ENCODE assay signal across 8 mouse cellular contexts in genomic region chr2:121008664-121009007, GRCm38 (mm10). TPM values are rescaled to one million over a fixed set of nuclear protein-coding genes. Genes with fewer than 3 reads are reported as not detected.
A peak's percentile ranks its signal among the peaks of the same experiment; 100 is the strongest.
DNase-seq lines count a peak whose midpoint lies in the region; ATAC-seq and TF ChIP-seq lines count a peak whose summit lies in the region.

No protein-coding gene starts in this region.

- H3K9me3 ChIP-seq in heart, embryonic 14.5 days (ENCODE audit: control insufficient read depth, low read length) = no peaks in the 10 kb centered on the region
- H3K9me3 ChIP-seq in MEL (replicated peaks; ENCODE audit: insufficient read depth, low read length) = no peaks in the 10 kb centered on the region

- no peak for TF ChIP-seq CTCF in MEL (IDR thresholded peaks at IDR 0.05 in 2 of 3, conservative IDR thresholded peaks at IDR 0.05 in 1 of 3; ENCODE audit: control insufficient read depth in 1 of 3, insufficient read depth in 1 of 3, low read depth in 2 of 3, low read length in 3 of 3, poor library complexity in 1 of 3, severe bottlenecking in 1 of 3)

- no peak for TF ChIP-seq EP300 in MEL (IDR thresholded peaks at IDR 0.05; ENCODE audit: low read depth in 1 of 2, low read length in 2 of 2)

- no peak for TF ChIP-seq RAD21 in MEL (IDR thresholded peaks at IDR 0.05; ENCODE audit: low read depth, low read length)

- H3K36me3 ChIP-seq in heart, embryonic 14.5 days (ENCODE audit: control insufficient read depth, insufficient read depth, low read length) = peaks cover 24% of the 10 kb centered on the region
- H3K36me3 ChIP-seq in MEL (ENCODE audit: control insufficient read depth in 1 of 2, insufficient read depth in 2 of 2, low read length in 2 of 2) (peaks cover 0 to 6% of the 10 kb centered on the region in 2 experiments; a peak in 2 of 4 replicates), macrophage (ENCODE audit: inconsistent target) (peaks cover 20% of the 10 kb centered on the region; the same call in 1 of the 2 replicates)

- H3K4me1 ChIP-seq in heart, embryonic 14.5 days (ENCODE audit: control insufficient read depth in 2 of 2, insufficient read depth in 2 of 2, low read length in 2 of 2) = peaks cover 2 to 5% of the 10 kb centered on the region in 2 experiments
- H3K4me1 ChIP-seq in MEL (ENCODE audit: control insufficient read depth in 1 of 2, insufficient read depth in 2 of 2, low read length in 2 of 2) = peaks cover 0 to 3% of the 10 kb centered on the region in 2 experiments; a peak in 2 of 4 replicates

- peak overlapping the region; percentile 80 for H3K9ac ChIP-seq in heart, embryonic 14.5 days (ENCODE audit: low read length)
- peak overlapping the region; percentile 84 for H3K9ac ChIP-seq in MEL (ENCODE audit: control insufficient read depth, low read depth, low read length, poor library complexity, severe bottlenecking)

- H3K4me3 ChIP-seq in heart, embryonic 14.5 days (ENCODE audit: control insufficient read depth in 1 of 2, insufficient read depth in 1 of 2, low read depth in 1 of 2, low read length in 2 of 2) = peak overlapping the region; percentile 89 to 90
- H3K4me3 ChIP-seq in MEL (ENCODE audit: control insufficient read depth in 1 of 2, insufficient read depth in 1 of 2, low read depth in 2 of 2, low read length in 2 of 2) (peak overlapping the region; percentile 97 to 98), macrophage (ENCODE audit: inconsistent target) (peak overlapping the region; percentile 98)

- ATAC-seq in heart, embryonic 14.5 days (ENCODE audit: insufficient number of reproducible peaks, insufficient read depth, low FRiP score, low read depth) = no peak
- peak; percentile 5; the same call in 1 of the 2 replicates for ATAC-seq in granulocyte monocyte progenitor cell, adult 5-6 weeks (replicated peaks; ENCODE audit: poor library complexity, severe bottlenecking)

- peak overlapping the region in 1 of 2 experiments; percentile 17; a peak in 1 of 4 replicates for H3K27ac ChIP-seq in heart, embryonic 14.5 days (replicated peaks in 1 of 2; ENCODE audit: control insufficient read depth in 1 of 2, insufficient read depth in 1 of 2, low read depth in 2 of 2, low read length in 2 of 2)
- no peak overlapping the region for H3K27ac ChIP-seq in MEL (ENCODE audit: control insufficient read depth, low read depth, low read length)
- no peak overlapping the region; the same call in 1 of the 2 replicates for H3K27ac ChIP-seq in macrophage

- no peak for TF ChIP-seq POLR2A in MEL (IDR thresholded peaks at IDR 0.05; ENCODE audit: control insufficient read depth in 1 of 2, insufficient read depth in 1 of 2, low read depth in 1 of 2, low read length in 2 of 2, poor library complexity in 1 of 2)

- intact Hi-C loops in heart, postnatal 10 days (cut with DNase I) = loop anchor here (5.0 kb wide), 1 partner anchor 36 kb away; the partner anchor contains the start of gene Ubr1

- H3K27me3 ChIP-seq in heart, embryonic 14.5 days (ENCODE audit: control insufficient read depth, insufficient read depth, low read length) = no peaks in the 10 kb centered on the region
- no peaks in the 10 kb centered on the region for H3K27me3 ChIP-seq in MEL (ENCODE audit: control insufficient read depth in 1 of 2, insufficient read depth in 2 of 2, low read length in 2 of 2)

- no peak for DNase-seq in heart, postnatal 10 days
- DNase-seq in MEL (ENCODE audit: low read depth, low spot score) = no peak
- no peak for DNase-seq in cerebellum, adult 9-10 months
- no peak for DNase-seq in adrenal gland, adult (ENCODE audit: inconsistent age in 2 of 2, low spot score in 1 of 2)
- DNase-seq in ovary, adult 18-20 months (ENCODE audit: low spot score) = no peak

- 1% methylated on average over 12 of the region's 12 CpGs for WGBS in heart, embryonic 14.5 days
- WGBS in macrophage (ENCODE audit: missing documents) = 0% methylated on average over 12 of the region's 12 CpGs

- H3K79me2 ChIP-seq in MEL (ENCODE audit: control insufficient read depth, insufficient read depth, low read length, poor library complexity) (peaks cover 4% of the 10 kb centered on the region), macrophage (ENCODE audit: inconsistent target) (peaks cover 9% of the 10 kb centered on the region; the same call in 1 of the 2 replicates)

- H3K4me2 ChIP-seq in heart, embryonic 14.5 days (ENCODE audit: low read length) = peak overlapping the region; percentile 76

TF ChIP-seq in MEL, 35 proteins besides CTCF, POLR2A, EP300 and RAD21 (continues in another document):
- TF ChIP-seq RCOR1 (IDR thresholded peaks at IDR 0.05; ENCODE audit: low read depth, low read length) = no peak
- no peak for TF ChIP-seq KAT2A (conservative IDR thresholded peaks at IDR 0.05; ENCODE audit: low read depth, low read length)
- TF ChIP-seq BHLHE40 (IDR thresholded peaks at IDR 0.05; ENCODE audit: borderline replicate concordance, low read depth, low read length) = no peak
- TF ChIP-seq CHD1 (IDR thresholded peaks at IDR 0.05; ENCODE audit: low read depth, low read length) = no peak
- TF ChIP-seq ZNF384 (IDR thresholded peaks at IDR 0.05; ENCODE audit: low read depth, low read length) = no peak
- TF ChIP-seq ZMIZ1 (IDR thresholded peaks at IDR 0.05; ENCODE audit: low read depth, low read length) = no peak
- no peak for TF ChIP-seq ETS1 (IDR thresholded peaks at IDR 0.05; ENCODE audit: low read depth, low read length)
- TF ChIP-seq POLR2AphosphoS2 (IDR thresholded peaks at IDR 0.05; ENCODE audit: low read length) = no peak
- TF ChIP-seq ELF1 (IDR thresholded peaks at IDR 0.05; ENCODE audit: low read depth, low read length) = no peak
- TF ChIP-seq GATA1 (IDR thresholded peaks at IDR 0.05; ENCODE audit: low read depth, low read length) = no peak
- no peak for TF ChIP-seq NELFE (IDR thresholded peaks at IDR 0.05; ENCODE audit: low read depth, low read length)
- no peak for TF ChIP-seq MEF2A (IDR thresholded peaks at IDR 0.05; ENCODE audit: extremely low read depth, insufficient replicate concordance, low read depth, low read length, poor library complexity, severe bottlenecking)
- TF ChIP-seq MAZ (IDR thresholded peaks at IDR 0.05; ENCODE audit: low read depth, low read length) = no peak

RNA-seq across cellular contexts. Expression of gene Ccndbp1, which starts 0.4 kb away (rescaled TPM):
- polyA plus RNA-seq in heart, embryonic 14.5 days (2014; fragmentation: Nextera tagmentation; extraction: Ambion mirVana) = 43.7 and 46.9 TPM in 2 replicates
- total RNA-seq in heart, postnatal 10 days (2021) = 10 to 100 TPM; 28.4 to 31.7 TPM
- 24.6 and 25.7 TPM in 2 replicates for total RNA-seq in MEL (2012; rRNA removed)
- polyA plus RNA-seq in MEL (2012; ENCODE audit: insufficient read depth in 1 of 2, insufficient read length in 2 of 2, low read depth in 1 of 2, low replicate concordance in 2 of 2, missing spikeins in 1 of 2) (100 to 1,000 TPM in 1 of 2 experiments, 10 to 100 TPM in 1; 26.1 to 250 TPM), macrophage (2018) (34.5 to 42.7 TPM (median 39.1 TPM) in 3 replicates)
- total RNA-seq in granulocyte monocyte progenitor cell, adult 5-6 weeks (2014; fragmentation: Nextera tagmentation) = 27.0 and 35.7 TPM in 2 replicates
- total RNA-seq in granulocyte monocyte progenitor cell, adult 5-6 weeks (2017) = 30.5 and 40.2 TPM in 2 replicates
- 10 to 100 TPM in 24 of 26 experiments, 1 to 10 TPM in 2; 8.6 to 58.5 (median 36.3) TPM for total RNA-seq in macrophage (2018; cell fraction: chromatin; rRNA removed)
- total RNA-seq in macrophage (2018; cell fraction: cytosol; rRNA removed) = 10 to 100 TPM; 28.4 to 41.1 (median 32.7) TPM
- total RNA-seq in macrophage (2018; cell fraction: nucleus; rRNA removed) = 10 to 100 TPM in 25 of 26 experiments, 1 to 10 TPM in 1; 9.5 to 53.5 (median 24.8) TPM

RNA-seq across cellular contexts. Expression of gene Epb42, which starts 28.2 kb away (rescaled TPM):
- polyA plus RNA-seq in heart, embryonic 14.5 days (2014; fragmentation: Nextera tagmentation; extraction: Ambion mirVana) = 1.1 and 2.2 TPM in 2 replicates
- total RNA-seq in heart, postnatal 10 days (2021) = under 1 TPM; 0.47 to 0.93 TPM
- total RNA-seq in MEL (2012; rRNA removed) = 0.69 and 2.9 TPM in 2 replicates
- polyA plus RNA-seq in MEL (2012; ENCODE audit: insufficient read depth in 1 of 2, insufficient read length in 2 of 2, low read depth in 1 of 2, low replicate concordance in 2 of 2, missing spikeins in 1 of 2) (1 to 10 TPM in 1 of 2 experiments, not detected in 1; 2.3 TPM), macrophage (2018) (not detected in 3 replicates)
- total RNA-seq in granulocyte monocyte progenitor cell, adult 5-6 weeks (2014; fragmentation: Nextera tagmentation) = not detected in 2 replicates
- not detected in 2 replicates for total RNA-seq in granulocyte monocyte progenitor cell, adult 5-6 weeks (2017)
- not detected for total RNA-seq in macrophage (2018; cell fraction: chromatin; rRNA removed)
- total RNA-seq in macrophage (2018; cell fraction: cytosol; rRNA removed) = not detected
- not detected for total RNA-seq in macrophage (2018; cell fraction: nucleus; rRNA removed)

RNA-seq across cellular contexts. Expression of gene Tmem62, which starts 31.8 kb away (rescaled TPM):
- polyA plus RNA-seq in heart, embryonic 14.5 days (2014; fragmentation: Nextera tagmentation; extraction: Ambion mirVana) = 2.1 and 3.9 TPM in 2 replicates
- total RNA-seq in heart, postnatal 10 days (2021) = 1 to 10 TPM; 3.3 to 5.0 TPM
- 1.8 and 2.0 TPM in 2 replicates for total RNA-seq in MEL (2012; rRNA removed)
- 1 to 10 TPM in 1 of 2 experiments, not detected in 1; 2.9 TPM for polyA plus RNA-seq in MEL (2012; ENCODE audit: insufficient read depth in 1 of 2, insufficient read length in 2 of 2, low read depth in 1 of 2, low replicate concordance in 2 of 2, missing spikeins in 1 of 2)
- total RNA-seq in granulocyte monocyte progenitor cell, adult 5-6 weeks (2014; fragmentation: Nextera tagmentation) = 5.1 and 6.5 TPM in 2 replicates
- 11.0 and 18.7 TPM in 2 replicates for total RNA-seq in granulocyte monocyte progenitor cell, adult 5-6 weeks (2017)
- 10 to 100 TPM in 16 of 26 experiments, 1 to 10 TPM in 10; 2.0 to 72.9 (median 15.9) TPM for total RNA-seq in macrophage (2018; cell fraction: chromatin; rRNA removed)
- total RNA-seq in macrophage (2018; cell fraction: cytosol; rRNA removed) = 10 to 100 TPM in 7 of 26 experiments, 1 to 10 TPM in 19; 5.2 to 15.1 (median 8.4) TPM
- total RNA-seq in macrophage (2018; cell fraction: nucleus; rRNA removed) = 10 to 100 TPM in 16 of 26 experiments, 1 to 10 TPM in 10; 2.4 to 22.7 (median 10.5) TPM
- 9.6 to 11.4 TPM (median 10.7 TPM) in 3 replicates for polyA plus RNA-seq in macrophage (2018)

RNA-seq across cellular contexts. Expression of gene Ubr1, which starts 38.1 kb away (rescaled TPM):
- polyA plus RNA-seq in heart, embryonic 14.5 days (2014; fragmentation: Nextera tagmentation; extraction: Ambion mirVana) = 19.7 and 24.4 TPM in 2 replicates
- total RNA-seq in heart, postnatal 10 days (2021) = 10 to 100 TPM; 25.9 to 31.9 TPM
- total RNA-seq in MEL (2012; rRNA removed) = 11.4 and 12.8 TPM in 2 replicates
- polyA plus RNA-seq in MEL (2012; ENCODE audit: insufficient read depth in 1 of 2, insufficient read length in 2 of 2, low read depth in 1 of 2, low replicate concordance in 2 of 2, missing spikeins in 1 of 2) = 10 to 100 TPM in 1 of 2 experiments, not detected in 1; 27.8 TPM
- 26.0 and 29.1 TPM in 2 replicates for total RNA-seq in granulocyte monocyte progenitor cell, adult 5-6 weeks (2014; fragmentation: Nextera tagmentation)
- total RNA-seq in granulocyte monocyte progenitor cell, adult 5-6 weeks (2017) = 26.0 and 33.2 TPM in 2 replicates
- total RNA-seq in macrophage (2018; cell fraction: chromatin; rRNA removed) = 10 to 100 TPM; 19.4 to 90.0 (median 62.6) TPM
- total RNA-seq in macrophage (2018; cell fraction: cytosol; rRNA removed) = 10 to 100 TPM in 9 of 26 experiments, 1 to 10 TPM in 17; 4.6 to 13.0 (median 9.0) TPM
- 10 to 100 TPM; 11.8 to 49.6 (median 25.7) TPM for total RNA-seq in macrophage (2018; cell fraction: nucleus; rRNA removed)
- polyA plus RNA-seq in macrophage (2018) = 5.4 to 7.0 TPM (median 7.0 TPM) in 3 replicates
